Mouse (Mus musculus) forebrain, embryonic 13.5 days (tissue): ENCODE data around the gene Dtl. TPM values are rescaled to one million over a fixed set of nuclear protein-coding genes. Genes with fewer than 3 reads are reported as not detected.

Source experiments
- ATAC-seq: fragments of 200-750 bp; cut with Nextera tagmentation; 2 replicates; pipeline ENCODE4 v1.8.0; 2017
- H3K27ac ChIP-seq: fragments of 300-500 bp; sonication (generic); 2 replicates; pipeline ENCODE4 v1.5.1; 2015; ENCODE audit warnings: inconsistent platforms, mild to moderate bottlenecking, moderate library complexity
- H3K27me3 ChIP-seq: fragments of 300-500 bp; sonication (generic); 2 replicates; pipeline ENCODE4 v1.6.1; 2015; ENCODE audit warnings: mild to moderate bottlenecking, inconsistent platforms
- H3K36me3 ChIP-seq: fragments of 300-500 bp; sonication (generic); 2 replicates; pipeline ENCODE4 v1.6.1; 2015; ENCODE audit warnings: mild to moderate bottlenecking, inconsistent platforms; ENCODE audit not compliant: poor library complexity, severe bottlenecking
- H3K4me1 ChIP-seq: fragments of 300-500 bp; sonication (generic); 2 replicates; pipeline ENCODE4 v1.6.1; 2015; ENCODE audit warnings: inconsistent platforms
- H3K4me2 ChIP-seq: fragments of 300-500 bp; sonication (generic); 2 replicates; pipeline ENCODE4 v1.6.1; 2015; ENCODE audit warnings: inconsistent platforms, mild to moderate bottlenecking, moderate library complexity
- H3K4me3 ChIP-seq: fragments of 300-500 bp; sonication (generic); 2 replicates; pipeline ENCODE4 v1.5.1; 2015; ENCODE audit warnings: mild to moderate bottlenecking, inconsistent platforms
- H3K9ac ChIP-seq: fragments of 300-500 bp; sonication (generic); 2 replicates; pipeline ENCODE4 v1.6.1; 2015; ENCODE audit warnings: mild to moderate bottlenecking, inconsistent platforms
- H3K9me3 ChIP-seq: fragments of 300-500 bp; sonication (generic); replicated peaks from 2 replicates; pipeline ENCODE4 v1.6.1; 2016; ENCODE audit warnings: inconsistent platforms
- WGBS: fragments of 180-500 bp; shearing (Covaris S2); methylation state at CpG from one replicate; pipeline ENCODE4 v1.1.7; 2015; 5-methylcytosine and 5-hydroxymethylcytosine counted together
- polyA plus RNA-seq: library from polyadenylated mRNA; unstranded; fragments of >200 nt; fragmentation: Nextera tagmentation; extraction: Ambion mirVana; gene quantifications from 2 replicates; pipeline ENCODE4 v1.2.1, GENCODE M21; 2015

Dtl gene
- polyA plus RNA-seq, 1 experiment from 2014 or later: 44.4 TPM

DNA sequence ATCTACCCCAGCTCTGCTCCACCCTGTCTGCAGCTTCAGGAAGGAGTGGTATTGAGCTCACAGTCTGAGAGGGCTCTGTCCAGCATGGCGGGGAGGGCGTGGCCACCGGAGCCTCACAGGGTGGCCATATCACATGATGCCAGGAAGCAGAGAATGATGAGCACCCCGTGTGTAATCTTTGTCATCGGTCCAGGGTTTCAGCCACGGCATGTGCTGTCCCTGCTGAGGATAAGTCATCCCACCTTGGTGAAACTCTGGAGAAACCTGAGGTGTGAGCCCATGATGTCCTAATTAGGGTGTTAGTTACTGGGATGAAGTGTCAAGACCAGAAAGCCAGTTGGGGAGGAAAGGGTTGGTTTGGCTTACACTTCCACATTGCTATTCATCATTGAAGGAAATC, 33.7 kb upstream of the Dtl start:
- H3K27me3 ChIP-seq: no peaks in the 10 kb centered on the region
- no peak overlapping the region for H3K4me3 ChIP-seq
- no peak overlapping the region for H3K27ac ChIP-seq
- no peaks in the 10 kb centered on the region for H3K9me3 ChIP-seq
- no peaks in the 10 kb centered on the region for H3K4me1 ChIP-seq
- ATAC-seq: no peak
- WGBS: 98% methylated on average over 6 of the region's 6 CpGs
- H3K9ac ChIP-seq: no peak overlapping the region
- H3K36me3 ChIP-seq: peaks cover 93% of the 10 kb centered on the region
- H3K4me2 ChIP-seq: no peak overlapping the region

DNA sequence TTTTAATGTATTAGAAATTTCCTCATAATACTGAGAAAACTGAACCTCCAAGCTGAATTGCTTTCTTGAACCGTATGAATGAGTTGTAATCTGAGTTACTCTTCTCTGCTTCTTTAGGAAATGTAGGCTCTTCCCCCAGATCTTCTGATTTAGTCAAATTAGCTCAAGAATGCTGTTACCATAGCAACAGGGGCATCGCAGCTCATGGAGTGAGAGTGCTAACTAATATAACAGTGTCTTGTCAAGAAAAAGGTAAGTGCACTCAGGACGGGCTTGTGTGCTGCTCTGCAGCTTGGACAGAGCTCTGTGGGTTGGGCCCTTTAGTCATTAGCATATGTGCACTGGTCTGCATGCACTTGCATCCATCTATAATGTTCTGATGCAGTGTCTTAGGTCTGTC, 29.3 kb upstream of the Dtl start:
- peaks cover 72% of the 10 kb centered on the region for H3K36me3 ChIP-seq

DNA sequence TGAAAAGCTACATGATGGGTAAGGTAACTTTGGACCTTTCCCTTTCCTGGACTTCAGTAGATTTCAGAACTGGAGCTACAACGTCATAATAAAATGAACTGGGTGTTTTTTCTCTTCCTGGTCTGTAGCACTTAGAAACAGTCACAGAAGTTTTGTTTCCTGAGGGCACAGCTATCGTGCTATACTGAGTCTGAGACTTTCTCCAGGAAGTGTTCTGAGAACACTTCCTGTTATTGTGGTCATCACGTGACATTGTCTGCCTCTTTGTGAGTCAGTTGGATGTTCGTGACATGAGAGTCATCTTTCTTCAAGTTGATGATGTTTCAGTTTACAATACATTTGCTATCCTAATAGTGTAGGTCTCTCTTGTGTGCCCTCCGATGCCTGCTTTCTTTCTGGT, 23.9 kb upstream of the Dtl start:
- H3K27ac ChIP-seq: no peak overlapping the region
- WGBS: 90% methylated on average over 5 of the region's 5 CpGs
- H3K9me3 ChIP-seq: no peaks in the 10 kb centered on the region
- H3K9ac ChIP-seq: no peak overlapping the region
- H3K36me3 ChIP-seq: peaks cover 67% of the 10 kb centered on the region
- ATAC-seq: no peak
- no peak overlapping the region for H3K4me2 ChIP-seq
- H3K27me3 ChIP-seq: no peaks in the 10 kb centered on the region
- no peak overlapping the region for H3K4me3 ChIP-seq
- no peaks in the 10 kb centered on the region for H3K4me1 ChIP-seq

More for the DNA sequence above, 29.3 kb upstream of the Dtl start:
- Histone ChIP-seq H3K4me2 (no peak overlapping the region), H3K27ac (no peak overlapping the region), H3K4me1 (no peaks in the 10 kb centered on the region), H3K27me3 (no peaks in the 10 kb centered on the region), H3K4me3 (no peak overlapping the region), H3K9me3 (no peaks in the 10 kb centered on the region), H3K9ac (no peak overlapping the region)
- 67% methylated on average over 3 of the region's 3 CpGs for whole genome bisulfite sequencing
- no peak for ATAC-seq

DNA sequence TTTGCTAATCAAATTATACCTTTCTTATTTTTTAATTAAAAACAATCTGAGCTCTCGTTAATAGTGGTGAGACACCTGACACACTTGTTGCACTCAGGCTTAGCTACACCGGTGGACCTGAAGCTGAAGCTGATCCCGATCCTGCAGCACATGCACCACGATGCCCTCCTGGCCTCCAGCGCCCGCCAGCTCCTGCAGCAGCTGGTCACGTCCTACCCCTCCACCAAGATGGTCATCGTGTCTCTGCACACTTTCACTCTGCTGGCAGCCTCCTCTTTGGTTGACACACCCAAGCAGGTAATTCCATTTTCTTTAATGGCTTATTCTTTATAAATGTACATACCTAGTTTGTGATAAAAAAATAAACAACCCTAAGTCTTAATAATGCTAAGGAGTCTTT, 20.7 kb upstream of the Dtl start:
- H3K27ac ChIP-seq: no peak overlapping the region
- no peak overlapping the region for H3K9ac ChIP-seq
- ATAC-seq: no peak
- H3K9me3 ChIP-seq: no peaks in the 10 kb centered on the region
- no peaks in the 10 kb centered on the region for H3K27me3 ChIP-seq
- no peak overlapping the region for H3K4me2 ChIP-seq
- no peaks in the 10 kb centered on the region for H3K4me1 ChIP-seq
- no peak overlapping the region for H3K4me3 ChIP-seq
- WGBS: 97% methylated on average over 8 of the region's 8 CpGs
- H3K36me3 ChIP-seq: peaks cover 75% of the 10 kb centered on the region

DNA sequence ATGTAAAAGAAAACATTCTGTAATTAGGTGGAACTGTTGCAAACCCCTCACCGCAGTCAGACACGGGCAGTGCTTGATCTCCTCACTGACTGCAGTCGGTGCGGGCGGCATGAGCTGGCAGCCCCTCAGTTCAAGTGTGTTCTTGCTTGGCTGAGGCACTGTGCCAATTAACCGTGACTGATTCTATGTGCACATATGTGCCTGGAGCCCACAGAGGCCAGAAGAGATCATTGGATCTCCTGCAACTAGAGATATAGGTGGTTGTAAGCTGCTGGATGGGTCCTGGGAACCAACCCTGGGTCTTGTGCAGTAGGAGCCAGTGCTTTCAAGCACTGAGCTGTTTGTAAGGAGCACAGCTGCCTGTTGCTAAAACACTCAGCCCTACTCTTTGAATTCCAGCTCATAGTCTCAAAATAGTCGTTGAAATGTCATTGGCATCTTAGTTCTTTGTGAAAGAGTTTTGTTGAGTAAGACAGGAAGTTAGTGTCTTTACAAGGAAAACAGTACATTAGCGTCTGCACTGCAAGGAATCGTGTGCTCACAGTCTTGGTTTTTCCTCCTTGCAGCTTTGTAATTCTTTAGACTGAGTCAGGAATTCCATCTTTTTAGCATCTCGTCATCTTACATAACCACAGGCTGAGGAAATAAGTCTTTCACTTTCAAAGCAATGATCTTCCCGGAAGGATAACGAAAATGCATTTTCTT, 16.8 kb upstream of the Dtl start:
- H3K4me3 ChIP-seq: no peak overlapping the region
- H3K4me1 ChIP-seq: no peaks in the 10 kb centered on the region
- H3K9ac ChIP-seq: no peak overlapping the region
- 85% methylated on average over 12 of the region's 12 CpGs for WGBS
- no peak overlapping the region for H3K27ac ChIP-seq
- H3K4me2 ChIP-seq: no peak overlapping the region
- no peaks in the 10 kb centered on the region for H3K9me3 ChIP-seq
- no peaks in the 10 kb centered on the region for H3K27me3 ChIP-seq
- peaks cover 73% of the 10 kb centered on the region for H3K36me3 ChIP-seq
- ATAC-seq: no peak

DNA sequence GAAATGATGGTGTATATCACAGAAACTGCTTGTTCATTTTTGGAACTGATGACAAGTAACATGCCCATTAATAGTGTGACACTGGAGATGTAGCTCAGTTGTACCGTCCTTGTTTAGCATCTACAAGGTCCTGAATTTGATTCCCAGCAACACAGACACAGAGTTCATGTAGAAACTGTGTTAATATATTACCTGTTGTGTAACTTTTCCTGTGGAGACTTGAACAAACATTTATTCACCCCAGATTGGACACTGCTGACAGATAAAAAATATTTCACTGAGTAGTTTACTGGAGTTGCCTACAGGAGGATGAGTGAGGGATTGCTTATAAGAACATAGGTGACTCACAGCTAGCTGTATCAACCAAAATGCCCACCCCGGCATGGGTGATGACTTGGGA, 13.4 kb upstream of the Dtl start:
- Histone ChIP-seq H3K9me3 (no peaks in the 10 kb centered on the region), H3K9ac (no peak overlapping the region), H3K4me2 (no peak overlapping the region), H3K27ac (no peak overlapping the region), H3K4me1 (no peaks in the 10 kb centered on the region), H3K27me3 (no peaks in the 10 kb centered on the region), H3K36me3 (peaks cover 69% of the 10 kb centered on the region), H3K4me3 (no peak overlapping the region)
- WGBS: 95% methylated on average over 2 of the region's 2 CpGs
- ATAC-seq: no peak

DNA sequence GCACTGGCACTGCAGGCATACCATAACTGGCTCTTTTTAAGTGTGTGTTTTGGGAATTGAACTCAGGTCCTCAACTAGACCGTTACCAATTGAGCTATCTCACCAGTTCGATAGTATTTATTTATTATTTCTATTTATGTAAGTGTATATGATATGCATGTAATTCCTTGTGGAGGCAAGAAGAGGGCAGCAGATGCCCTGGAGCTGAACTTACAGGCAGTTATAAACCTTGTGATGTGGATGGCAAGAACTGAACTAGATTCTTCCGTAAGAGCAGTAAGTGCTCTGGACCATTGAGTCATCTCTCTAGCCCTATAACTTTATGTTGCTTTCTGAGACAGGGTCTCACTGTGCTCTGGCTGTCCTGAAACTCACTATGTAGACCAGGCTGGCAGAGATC, 11.7 kb upstream of the Dtl start:
- Histone ChIP-seq H3K9ac (no peak overlapping the region), H3K27me3 (no peaks in the 10 kb centered on the region), H3K36me3 (peaks cover 72% of the 10 kb centered on the region), H3K4me2 (no peak overlapping the region), H3K4me1 (no peaks in the 10 kb centered on the region), H3K27ac (no peak overlapping the region), H3K9me3 (no peaks in the 10 kb centered on the region), H3K4me3 (no peak overlapping the region)
- no peak for ATAC-seq
- WGBS: 94% methylated on average over 3 of the region's 3 CpGs

DNA sequence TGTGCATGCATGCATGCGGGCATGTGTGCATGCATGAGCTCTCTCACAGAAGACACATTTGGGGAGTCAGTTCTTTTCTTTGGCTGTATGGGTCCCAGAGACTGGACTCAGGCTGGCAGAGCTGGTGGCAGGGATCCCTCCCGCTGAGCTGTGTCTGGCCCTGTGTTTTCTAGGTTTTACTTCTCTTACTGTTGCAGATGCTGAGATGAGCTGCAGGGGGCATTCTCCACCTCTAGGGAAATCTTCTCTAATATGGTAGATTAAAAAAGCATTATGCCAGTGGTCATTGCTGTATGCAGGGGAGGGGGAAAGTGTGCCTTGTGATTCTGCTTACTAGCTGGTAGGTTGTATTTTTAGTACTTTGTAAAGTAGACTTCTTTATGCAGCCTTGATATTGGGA, 10.4 kb upstream of the Dtl start:
- Histone ChIP-seq H3K27ac (no peak overlapping the region), H3K9ac (no peak overlapping the region), H3K9me3 (no peaks in the 10 kb centered on the region), H3K4me2 (no peak overlapping the region), H3K4me1 (no peaks in the 10 kb centered on the region), H3K27me3 (no peaks in the 10 kb centered on the region), H3K36me3 (peaks cover 66% of the 10 kb centered on the region), H3K4me3 (no peak overlapping the region)
- 93% methylated on average over 2 of the region's 2 CpGs for WGBS
- no peak for ATAC-seq

DNA sequence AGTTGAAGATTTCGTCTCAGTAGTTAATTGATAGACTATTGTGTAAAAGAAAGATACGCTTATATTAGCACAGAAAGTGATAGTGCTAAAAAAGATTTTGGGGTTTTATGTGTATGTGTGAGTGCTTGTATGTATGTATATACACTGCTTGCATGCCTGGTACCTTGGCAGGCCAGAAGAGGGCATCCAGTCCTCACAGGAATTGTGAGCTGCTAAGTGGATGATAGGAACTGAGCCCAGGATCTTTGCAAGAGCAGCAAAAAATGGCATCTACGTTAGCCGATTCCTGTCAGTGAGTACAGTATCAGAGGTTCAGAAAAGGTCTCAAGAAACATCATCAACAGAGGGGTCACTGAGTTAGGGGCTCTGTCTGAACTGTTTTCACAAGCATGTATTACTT, 9.1 kb upstream of the Dtl start:
- no peak overlapping the region for H3K27ac ChIP-seq
- H3K9ac ChIP-seq: no peak overlapping the region
- H3K4me1 ChIP-seq: no peaks in the 10 kb centered on the region
- H3K4me3 ChIP-seq: no peak overlapping the region
- no peak overlapping the region for H3K4me2 ChIP-seq
- no peak for ATAC-seq
- H3K27me3 ChIP-seq: no peaks in the 10 kb centered on the region
- H3K9me3 ChIP-seq: no peaks in the 10 kb centered on the region
- peaks cover 70% of the 10 kb centered on the region for H3K36me3 ChIP-seq
- 93% methylated on average over 4 of the region's 4 CpGs for WGBS

DNA sequence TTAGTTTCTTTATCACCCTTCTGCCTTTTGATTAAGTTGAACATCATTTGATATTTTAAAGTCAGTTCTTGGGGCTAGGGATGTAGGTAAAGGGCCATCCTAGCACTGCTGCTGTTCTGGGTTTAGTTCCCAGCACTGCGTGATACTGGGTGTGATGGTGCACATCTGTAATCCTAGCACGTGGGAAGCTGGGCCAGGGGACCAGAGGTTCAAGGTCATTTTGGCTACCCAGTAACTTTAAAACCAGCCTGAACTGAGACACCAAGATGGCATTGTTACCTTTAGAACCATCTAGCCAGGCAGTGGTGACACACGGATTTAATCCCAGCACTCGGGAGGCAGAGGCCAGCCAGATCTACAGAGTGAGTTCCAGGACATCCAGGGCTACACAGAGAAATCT, 8.5 kb upstream of the Dtl start:
- Histone ChIP-seq H3K4me2 (no peak overlapping the region), H3K4me3 (no peak overlapping the region), H3K4me1 (no peaks in the 10 kb centered on the region), H3K27ac (no peak overlapping the region), H3K27me3 (no peaks in the 10 kb centered on the region), H3K9me3 (no peaks in the 10 kb centered on the region), H3K36me3 (peaks cover 65% of the 10 kb centered on the region), H3K9ac (no peak overlapping the region)
- ATAC-seq: no peak
- WGBS: 94% methylated on average over 4 of the region's 4 CpGs

DNA sequence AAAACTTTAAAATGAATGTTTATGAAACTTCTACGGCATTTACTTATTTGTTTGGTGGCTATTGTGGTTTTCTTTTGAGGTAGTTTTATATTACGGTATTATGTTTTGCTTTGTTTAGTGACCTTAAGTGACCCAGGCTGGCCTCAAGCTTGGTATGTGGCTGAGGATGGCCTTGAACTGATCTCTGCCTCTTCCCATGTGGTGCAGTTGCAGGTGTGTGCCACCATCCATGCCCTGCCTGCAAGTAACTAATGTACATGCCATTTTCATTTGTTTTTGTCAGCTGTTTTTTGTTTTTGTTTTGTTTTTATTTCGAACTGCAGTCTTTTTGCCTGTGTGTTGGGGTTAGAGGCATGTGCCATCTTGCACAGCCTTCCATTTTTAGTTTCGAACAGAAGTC, 6.3 kb upstream of the Dtl start:
- Histone ChIP-seq H3K4me3 (no peak overlapping the region), H3K9ac (no peak overlapping the region), H3K4me1 (peaks cover 17% of the 10 kb centered on the region), H3K27me3 (no peaks in the 10 kb centered on the region), H3K27ac (no peak overlapping the region), H3K9me3 (no peaks in the 10 kb centered on the region), H3K4me2 (no peak overlapping the region), H3K36me3 (peaks cover 48% of the 10 kb centered on the region)
- WGBS: 87% methylated on average over 4 of the region's 4 CpGs
- no peak for ATAC-seq

DNA sequence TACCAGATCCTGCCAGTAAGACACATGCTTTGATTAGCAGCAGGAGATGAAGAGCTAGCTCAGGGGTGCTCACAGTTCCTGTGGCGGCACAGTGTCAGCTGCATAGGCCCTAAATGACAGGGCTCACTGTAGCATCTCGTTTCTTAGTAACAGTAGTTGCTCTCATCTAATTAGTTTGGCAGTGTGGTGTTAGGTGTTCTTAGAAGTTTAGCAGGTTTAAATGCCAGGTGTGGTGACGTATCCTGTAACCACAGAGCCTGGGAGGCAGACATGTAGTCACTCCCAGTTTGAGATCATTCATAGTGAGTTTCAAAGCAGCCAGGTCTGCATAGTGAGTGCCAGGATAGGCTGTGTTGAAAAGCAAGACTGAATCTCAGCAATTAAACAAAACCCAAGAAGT, 4.2 kb upstream of the Dtl start:
- peaks cover 37% of the 10 kb centered on the region for H3K36me3 ChIP-seq
- peaks cover 26% of the 10 kb centered on the region for H3K4me1 ChIP-seq
- no peak overlapping the region for H3K27ac ChIP-seq
- ATAC-seq: no peak
- no peak overlapping the region for H3K4me2 ChIP-seq
- no peak overlapping the region for H3K9ac ChIP-seq
- no peak overlapping the region for H3K4me3 ChIP-seq
- WGBS: 96% methylated on average over 3 of the region's 3 CpGs
- H3K27me3 ChIP-seq: no peaks in the 10 kb centered on the region
- no peaks in the 10 kb centered on the region for H3K9me3 ChIP-seq

DNA sequence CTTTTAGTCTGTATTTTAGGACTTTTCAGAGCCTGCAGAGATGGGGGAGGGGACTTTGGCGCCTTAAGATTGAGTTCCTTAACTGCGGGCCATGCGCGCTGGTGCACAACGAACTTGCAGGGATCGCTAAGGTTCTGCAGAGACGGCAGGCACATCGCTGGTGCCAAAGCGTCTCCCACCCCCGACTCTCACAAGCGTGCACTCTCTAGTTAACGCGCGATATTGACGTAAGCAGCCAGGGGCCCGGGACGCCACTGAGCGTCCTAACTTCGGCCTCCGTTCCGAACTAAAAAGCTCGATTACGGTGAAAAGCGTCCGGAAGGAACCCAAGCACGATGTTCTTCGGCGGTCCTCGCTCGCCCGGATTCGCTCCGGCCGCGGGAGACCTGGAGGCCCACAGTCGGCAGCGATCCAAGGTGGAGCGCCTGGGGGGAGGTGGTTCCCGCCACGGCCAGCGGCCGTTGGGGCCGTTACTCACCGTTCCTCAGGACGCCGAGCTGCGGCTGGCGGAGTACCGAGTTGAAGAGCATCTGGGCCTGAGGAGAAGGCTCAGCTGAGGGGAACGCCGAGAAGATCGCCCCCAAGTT, 380 bp downstream of the Dtl start:
- Histone ChIP-seq H3K27ac (peak overlapping the region; percentile 78), H3K36me3 (peaks cover 9% of the 10 kb centered on the region)

More for the DNA sequence above, 380 bp downstream of the Dtl start:
- H3K4me3 ChIP-seq: peak overlapping the region; percentile 86
- H3K4me2 ChIP-seq: peak overlapping the region; percentile 69
- peak overlapping the region; percentile 72 for H3K9ac ChIP-seq
- peaks cover 46% of the 10 kb centered on the region for H3K4me1 ChIP-seq
- peak; percentile 36 for ATAC-seq
- WGBS: under 1% methylated on average over 52 of the region's 52 CpGs
- no peaks in the 10 kb centered on the region for H3K27me3 ChIP-seq
- no peaks in the 10 kb centered on the region for H3K9me3 ChIP-seq
